Comparison of ENCODE assay signal across 12 mouse cellular contexts in genomic region chr15:42304097-42304496, GRCm38 (mm10).
"Had no signal": no experiment of that assay in that cellular context is flagged by ENCODE, and none has a peak within 500 bp of the region (broad histone marks: within the 10 kb centered on the region; RNA-seq: fewer than 3 reads in every experiment).

No protein-coding gene starts in this region.

- H3K27me3 ChIP-seq: liver, embryonic 13.5 days; midbrain, embryonic 12.5 days; midbrain, embryonic 15.5 days had no signal

- H3K4me2 ChIP-seq: liver, embryonic 13.5 days; midbrain, embryonic 12.5 days; midbrain, embryonic 15.5 days had no signal

- H3K27ac ChIP-seq: liver, embryonic 13.5 days; midbrain, embryonic 12.5 days; midbrain, embryonic 15.5 days had no signal

- H3K9me3 ChIP-seq: liver, embryonic 13.5 days; midbrain, embryonic 12.5 days; midbrain, embryonic 15.5 days had no signal

- H3K9ac ChIP-seq: liver, embryonic 13.5 days; midbrain, embryonic 12.5 days; midbrain, embryonic 15.5 days had no signal

- H3K4me1 ChIP-seq: liver, embryonic 13.5 days; midbrain, embryonic 12.5 days; midbrain, embryonic 15.5 days had no signal

- H3K36me3 ChIP-seq: liver, embryonic 13.5 days; midbrain, embryonic 12.5 days; midbrain, embryonic 15.5 days had no signal

- ATAC-seq: intestine, postnatal 0 days; midbrain, embryonic 15.5 days had no signal

- DNase-seq: kidney, adult 2 months; kidney, postnatal 10 days; kidney, postnatal 36 days; liver, embryonic 13.5 days; lung, adult 2 months; lung, postnatal 14 days; lung, postnatal 4 days; thymus, adult 18-20 months; thymus, postnatal 36 days had no signal

- H3K4me3 ChIP-seq: liver, embryonic 13.5 days; midbrain, embryonic 12.5 days; midbrain, embryonic 15.5 days had no signal
